9 mouse cellular contexts compared by ENCODE assay signal in the genomic region with DNA sequence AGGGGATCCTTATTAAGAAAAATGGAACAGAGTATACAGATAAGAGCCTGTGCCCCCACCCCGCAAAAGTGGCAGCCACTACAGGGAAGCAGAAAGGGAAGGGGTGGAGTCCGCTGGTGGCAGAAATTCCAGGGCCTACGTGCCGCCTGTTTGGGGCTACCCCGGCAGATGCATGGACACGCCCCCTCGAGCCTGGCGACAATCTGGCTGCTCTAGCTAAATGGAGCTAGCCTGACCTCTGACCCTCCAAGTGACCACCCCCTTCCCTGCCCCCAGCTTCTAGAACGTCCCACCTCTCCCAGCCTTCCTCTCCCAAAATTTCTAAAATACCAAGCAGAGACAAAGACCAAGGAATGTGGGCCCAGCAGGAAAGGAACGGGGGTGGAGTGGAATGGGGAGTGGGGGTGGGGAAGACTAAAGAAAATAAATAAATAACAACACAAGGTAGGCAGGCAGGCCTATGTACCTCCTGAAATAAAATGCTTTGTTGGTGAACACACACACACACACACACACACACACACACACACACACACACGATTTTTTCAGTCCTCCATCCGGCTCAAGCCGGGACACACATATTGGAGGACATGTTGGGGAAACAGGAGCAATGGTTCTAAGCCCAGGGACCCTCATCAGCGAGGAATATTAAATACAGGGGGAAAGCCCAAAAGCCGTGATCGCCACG. TPM values are rescaled to one million over a fixed set of nuclear protein-coding genes. Genes with fewer than 3 reads are reported as not detected.
DNase-seq lines count a peak whose midpoint lies in the region; ATAC-seq lines count a peak whose summit lies in the region.
"Had no signal": no experiment of that assay in that cellular context is flagged by ENCODE, and none has a peak within 500 bp of the region (broad histone marks: within the 10 kb centered on the region; RNA-seq: fewer than 3 reads in every experiment).

No protein-coding gene starts in this region.

- H3K27me3 ChIP-seq in limb, embryonic 12.5 days, result no peaks in the 10 kb centered on the region
- no peaks in the 10 kb centered on the region for H3K27me3 ChIP-seq in stomach, embryonic 14.5 days (ENCODE audit: control insufficient read depth, insufficient read depth, low read length)

- WGBS in limb, embryonic 12.5 days, result 10% methylated on average over 17 of the region's 17 CpGs
- WGBS in stomach, embryonic 14.5 days, result 19% methylated on average over 17 of the region's 17 CpGs

- H3K27ac ChIP-seq in limb, embryonic 12.5 days, result peak overlapping the region; percentile 77
- 0 out of 2 replicates have a peak overlapping the region, but pooled peaks have one; percentile 7 for H3K27ac ChIP-seq in stomach, embryonic 14.5 days (ENCODE audit: low read length)

- H3K9me3 ChIP-seq in limb, embryonic 12.5 days, result no peaks in the 10 kb centered on the region
- H3K9me3 ChIP-seq in stomach, embryonic 14.5 days (ENCODE audit: control insufficient read depth, low read depth, low read length), result no peaks in the 10 kb centered on the region

- H3K4me3 ChIP-seq in limb, embryonic 12.5 days (replicated peaks), result 0 out of 2 replicates have a peak overlapping the region, but pooled peaks have one; percentile 4
- no peak overlapping the region for H3K4me3 ChIP-seq in stomach, embryonic 14.5 days (ENCODE audit: low read depth, low read length)

- H3K4me1 ChIP-seq in limb, embryonic 12.5 days (replicated peaks), result peaks cover 49% of the 10 kb centered on the region
- peaks cover 23% of the 10 kb centered on the region for H3K4me1 ChIP-seq in stomach, embryonic 14.5 days (ENCODE audit: control insufficient read depth, insufficient read depth, low read length)

- peaks cover 6% of the 10 kb centered on the region; the same call in 1 of the 2 replicates for H3K36me3 ChIP-seq in limb, embryonic 12.5 days
- no peaks in the 10 kb centered on the region for H3K36me3 ChIP-seq in stomach, embryonic 14.5 days (ENCODE audit: control insufficient read depth, insufficient read depth, low read length)

- no peak overlapping the region for H3K9ac ChIP-seq in limb, embryonic 12.5 days (replicated peaks)
- no peak overlapping the region; the same call in 1 of the 2 replicates for H3K9ac ChIP-seq in stomach, embryonic 14.5 days (replicated peaks; ENCODE audit: low read depth, low read length)

- DNase-seq in adrenal gland, adult (ENCODE audit: inconsistent age in 2 of 2, low spot score in 1 of 2), result peak; percentile 17 to 26
- DNase-seq in adrenal gland, postnatal 4 days (ENCODE audit: low spot score in 2 of 2), result no peak
- DNase-seq in embryo, embryonic 9.5 days (ENCODE audit: extremely low spot score), result peak; percentile 95
- peak; percentile 7 to 22 for DNase-seq in heart, postnatal 14 days
- no peak for DNase-seq in left cerebral cortex, adult 8-10 months (ENCODE audit: low spot score in 2 of 2)
- DNase-seq in gastrocnemius, postnatal 10 days, result no peak

- intact Hi-C loops in heart, postnatal 14 days (cut with DNase I), result no loop called here

- ATAC-seq in limb, embryonic 12.5 days (ENCODE audit: insufficient number of reproducible peaks, insufficient read depth, low FRiP score, low TSS enrichment, low read depth), result peak; percentile 40; the same call in 1 of the 2 replicates
- peak; percentile 70 for ATAC-seq in stomach, embryonic 14.5 days (ENCODE audit: insufficient number of reproducible peaks, insufficient read depth, low FRiP score, low read depth)

- H3K4me2 ChIP-seq in limb, embryonic 12.5 days, result peak overlapping the region; percentile 51
- no peak overlapping the region; the same call in 1 of the 2 replicates for H3K4me2 ChIP-seq in stomach, embryonic 14.5 days (replicated peaks; ENCODE audit: low read depth, low read length)

RNA-seq across cellular contexts. Expression of a gene that starts 12.6 kb away (rescaled TPM):
- not detected for total RNA-seq in adrenal gland, postnatal 4 days (2021)
- total RNA-seq in heart, postnatal 14 days (2021), result not detected
- polyA plus RNA-seq in limb, embryonic 12.5 days (2016; fragmentation: Nextera tagmentation; extraction: Ambion mirVana), result 0.41 and 0.70 TPM in 2 replicates
- polyA plus RNA-seq in stomach, embryonic 14.5 days (2014; fragmentation: Nextera tagmentation; extraction: Ambion mirVana), result not detected in 2 replicates
- total RNA-seq in left cerebral cortex, adult 8-10 months (2022), result not detected
- total RNA-seq in gastrocnemius, postnatal 10 days (2021), result not detected
- polyA plus RNA-seq: spleen, adult 2 months had no signal

RNA-seq across cellular contexts. Expression of a gene that starts 23.4 kb away (rescaled TPM):
- total RNA-seq in adrenal gland, postnatal 4 days (2021), result not detected
- under 1 TPM in 1 of 2 experiments, not detected in 1; 0.68 TPM for total RNA-seq in heart, postnatal 14 days (2021)
- not detected in 2 replicates for polyA plus RNA-seq in limb, embryonic 12.5 days (2016; fragmentation: Nextera tagmentation; extraction: Ambion mirVana)
- polyA plus RNA-seq in stomach, embryonic 14.5 days (2014; fragmentation: Nextera tagmentation; extraction: Ambion mirVana), result not detected in 2 replicates
- total RNA-seq in left cerebral cortex, adult 8-10 months (2022), result not detected
- total RNA-seq in gastrocnemius, postnatal 10 days (2021), result not detected

RNA-seq across cellular contexts. Expression of a gene that starts 36.0 kb away (rescaled TPM):
- total RNA-seq in adrenal gland, postnatal 4 days (2021), result under 1 TPM in 1 of 2 experiments, not detected in 1; 0.36 TPM
- not detected for total RNA-seq in heart, postnatal 14 days (2021)
- 1.6 and 2.3 TPM in 2 replicates for polyA plus RNA-seq in limb, embryonic 12.5 days (2016; fragmentation: Nextera tagmentation; extraction: Ambion mirVana)
- polyA plus RNA-seq in stomach, embryonic 14.5 days (2014; fragmentation: Nextera tagmentation; extraction: Ambion mirVana), result 1.4 and 1.6 TPM in 2 replicates
- total RNA-seq in left cerebral cortex, adult 8-10 months (2022), result under 1 TPM; 0.46 to 0.67 (median 0.59) TPM
- total RNA-seq in gastrocnemius, postnatal 10 days (2021), result under 1 TPM in 1 of 2 experiments, not detected in 1; 0.02 TPM

Comparison
In these comparisons a context has a peak if more than half of its experiments do, and no peak if none do; other contexts are left out.
1. DNase-seq: peak in adrenal gland, adult (2 of 2), embryo, embryonic 9.5 days (single experiment) and heart, postnatal 14 days (2 of 2); none in adrenal gland, postnatal 4 days (0 of 2), left cerebral cortex, adult 8-10 months (0 of 2) and gastrocnemius, postnatal 10 days (single experiment).